Mouse (Mus musculus) midbrain, embryonic 16.5 days (tissue): Measurements from ENCODE around the gene Slc22a5. TPM values are rescaled to one million over a fixed set of nuclear protein-coding genes. Genes with fewer than 3 reads are reported as not detected.

ENCODE experiments used
- ATAC-seq: fragments of 200-750 bp; cut with Nextera tagmentation; 2 replicates; pipeline ENCODE4 v1.8.0; 2017; ENCODE audit warnings: moderate TSS enrichment
- H3K27ac ChIP-seq: fragments of 300-500 bp; sonication (generic); 2 replicates; pipeline ENCODE4 v1.5.1; 2014; ENCODE audit warnings: mild to moderate bottlenecking, low read length, mixed read lengths
- H3K27me3 ChIP-seq: fragments of 300-500 bp; sonication (generic); 2 replicates; pipeline ENCODE4 v1.6.1; 2014; ENCODE audit warnings: low read depth, low read length, mixed read lengths; ENCODE audit not compliant: control insufficient read depth, insufficient read depth
- H3K36me3 ChIP-seq: fragments of 300-500 bp; sonication (generic); 2 replicates; pipeline ENCODE4 v1.6.1; 2014; ENCODE audit warnings: mild to moderate bottlenecking, low read length, moderate library complexity, mixed read lengths; ENCODE audit not compliant: control insufficient read depth, insufficient read depth
- H3K4me1 ChIP-seq: fragments of 300-500 bp; sonication (generic); 2 replicates; pipeline ENCODE4 v1.6.1; 2014; ENCODE audit warnings: mild to moderate bottlenecking, low read length, mixed read lengths; ENCODE audit not compliant: control insufficient read depth, insufficient read depth
- H3K4me2 ChIP-seq: fragments of 300-500 bp; sonication (generic); 2 replicates; pipeline ENCODE4 v1.6.1; 2014; ENCODE audit warnings: mild to moderate bottlenecking, low read length, mixed read lengths
- H3K4me3 ChIP-seq: fragments of 300-500 bp; sonication (generic); 2 replicates; pipeline ENCODE4 v1.5.1; 2014; ENCODE audit warnings: low read depth, mild to moderate bottlenecking, low read length, moderate library complexity, mixed read lengths
- H3K9ac ChIP-seq: fragments of 300-500 bp; sonication (generic); 2 replicates; pipeline ENCODE4 v1.6.1; 2014; ENCODE audit warnings: low read depth, low read length, mixed read lengths
- H3K9me3 ChIP-seq: fragments of 300-500 bp; sonication (generic); replicated peaks from 2 replicates; pipeline ENCODE4 v1.6.1; 2014; ENCODE audit warnings: mild to moderate bottlenecking, low read length, mixed read lengths; ENCODE audit not compliant: control insufficient read depth, poor library complexity, severe bottlenecking
- WGBS: fragments of 180-500 bp; shearing (Covaris S2); extraction: QIAGEN DNeasy Blood & Tissue Kit; methylation state at CpG from one replicate; pipeline ENCODE4 v1.1.7; 2014; 5-methylcytosine and 5-hydroxymethylcytosine counted together
- polyA plus RNA-seq: library from polyadenylated mRNA; unstranded; fragments of >200 nt; fragmentation: Nextera tagmentation; extraction: Ambion mirVana; gene quantifications from 2 replicates; pipeline ENCODE4 v1.2.1, GENCODE M21; 2015

Gene Slc22a5
- polyA plus RNA-seq, 1 experiment from 2014 or later, result 11.0 TPM

- Histone ChIP-seq H3K9ac (no peak overlapping the region), H3K4me2 (no peak overlapping the region), H3K27me3 (no peaks in the 10 kb centered on the region), H3K9me3 (no peaks in the 10 kb centered on the region; the same call in 1 of the 2 replicates), H3K36me3 (no peaks in the 10 kb centered on the region), H3K27ac (no peak overlapping the region), H3K4me1 (no peaks in the 10 kb centered on the region), H3K4me3 (no peak overlapping the region)
- ATAC-seq, result no peak
- WGBS, result 96% methylated on average over 8 of the region's 8 CpGs
Observed at GRCm38 (mm10) chr11:53908686-53909085, 17.2 kb upstream of the Slc22a5 start.

GRCm38 (mm10) chr11:53904534-53904925, 13.1 kb upstream of the Slc22a5 start:
- Histone ChIP-seq H3K27ac (no peak overlapping the region), H3K4me3 (no peak overlapping the region), H3K27me3 (no peaks in the 10 kb centered on the region), H3K4me1 (no peaks in the 10 kb centered on the region), H3K9me3 (no peaks in the 10 kb centered on the region; the same call in 1 of the 2 replicates), H3K4me2 (no peak overlapping the region), H3K36me3 (no peaks in the 10 kb centered on the region), H3K9ac (no peak overlapping the region)
- no peak for ATAC-seq
- 72% methylated on average over 9 of the region's 9 CpGs for WGBS

GRCm38 (mm10) chr11:53903781-53904533, 12.5 kb upstream of the Slc22a5 start:
- 53% methylated on average over 16 of the region's 16 CpGs for WGBS
- no peak for ATAC-seq

GRCm38 (mm10) chr11:53902741-53903140, 11.3 kb upstream of the Slc22a5 start:
- ATAC-seq, result no peak
- H3K9ac ChIP-seq, result no peak overlapping the region
- 92% methylated on average over 14 of the region's 14 CpGs for WGBS
- no peak overlapping the region for H3K4me3 ChIP-seq
- no peak overlapping the region for H3K4me2 ChIP-seq
- no peak overlapping the region for H3K27ac ChIP-seq
- no peaks in the 10 kb centered on the region for H3K4me1 ChIP-seq
- H3K27me3 ChIP-seq, result no peaks in the 10 kb centered on the region
- H3K36me3 ChIP-seq, result no peaks in the 10 kb centered on the region
- H3K9me3 ChIP-seq, result no peaks in the 10 kb centered on the region; the same call in 1 of the 2 replicates

More at GRCm38 (mm10) chr11:53903781-53904533, 12.5 kb upstream of the Slc22a5 start:
- H3K4me2 ChIP-seq, result no peak overlapping the region
- no peaks in the 10 kb centered on the region for H3K27me3 ChIP-seq
- no peak overlapping the region for H3K27ac ChIP-seq
- H3K9ac ChIP-seq, result no peak overlapping the region
- H3K36me3 ChIP-seq, result no peaks in the 10 kb centered on the region
- H3K9me3 ChIP-seq, result no peaks in the 10 kb centered on the region; the same call in 1 of the 2 replicates
- no peak overlapping the region for H3K4me3 ChIP-seq
- no peaks in the 10 kb centered on the region for H3K4me1 ChIP-seq

- Histone ChIP-seq H3K4me3 (no peak overlapping the region), H3K9ac (no peak overlapping the region)
- ATAC-seq, result no peak
Observed at GRCm38 (mm10) chr11:53900991-53901390, 9.5 kb upstream of the Slc22a5 start.

GRCm38 (mm10) chr11:53899981-53900380, 8.5 kb upstream of the Slc22a5 start:
- Histone ChIP-seq H3K9me3 (no peaks in the 10 kb centered on the region), H3K27ac (no peak overlapping the region), H3K36me3 (no peaks in the 10 kb centered on the region), H3K4me1 (no peaks in the 10 kb centered on the region), H3K27me3 (no peaks in the 10 kb centered on the region), H3K4me2 (no peak overlapping the region), H3K4me3 (no peak overlapping the region), H3K9ac (no peak overlapping the region)
- 88% methylated on average over 6 of the region's 6 CpGs for WGBS
- no peak for ATAC-seq

More at GRCm38 (mm10) chr11:53900991-53901390, 9.5 kb upstream of the Slc22a5 start:
- Histone ChIP-seq H3K36me3 (no peaks in the 10 kb centered on the region), H3K4me2 (no peak overlapping the region), H3K4me1 (no peaks in the 10 kb centered on the region), H3K27ac (no peak overlapping the region), H3K27me3 (no peaks in the 10 kb centered on the region), H3K9me3 (no peaks in the 10 kb centered on the region)
- WGBS, result 57% methylated on average over 1 of the region's 1 CpGs

- WGBS, result 68% methylated on average over 3 of the region's 3 CpGs
- Histone ChIP-seq H3K4me2 (no peak overlapping the region), H3K4me1 (no peaks in the 10 kb centered on the region), H3K36me3 (no peaks in the 10 kb centered on the region), H3K27me3 (no peaks in the 10 kb centered on the region), H3K9ac (no peak overlapping the region), H3K9me3 (no peaks in the 10 kb centered on the region), H3K4me3 (no peak overlapping the region), H3K27ac (no peak overlapping the region)
- ATAC-seq, result no peak
Observed at GRCm38 (mm10) chr11:53899004-53899403, 7.5 kb upstream of the Slc22a5 start.

- WGBS, result 65% methylated on average over 6 of the region's 6 CpGs
- H3K4me1 ChIP-seq, result no peaks in the 10 kb centered on the region
Observed at GRCm38 (mm10) chr11:53896935-53897334, 5.5 kb upstream of the Slc22a5 start.

GRCm38 (mm10) chr11:53893451-53893850, 2.0 kb upstream of the Slc22a5 start:
- Histone ChIP-seq H3K9me3 (no peaks in the 10 kb centered on the region), H3K4me3 (no peak overlapping the region), H3K27me3 (no peaks in the 10 kb centered on the region), H3K4me2 (no peak overlapping the region), H3K4me1 (peaks cover 19% of the 10 kb centered on the region), H3K36me3 (no peaks in the 10 kb centered on the region), H3K27ac (no peak overlapping the region), H3K9ac (no peak overlapping the region)
- no peak for ATAC-seq
- WGBS, result 64% methylated on average over 2 of the region's 2 CpGs

More at GRCm38 (mm10) chr11:53896935-53897334, 5.5 kb upstream of the Slc22a5 start:
- no peak overlapping the region for H3K9ac ChIP-seq
- no peaks in the 10 kb centered on the region for H3K36me3 ChIP-seq
- H3K27ac ChIP-seq, result no peak overlapping the region
- H3K4me2 ChIP-seq, result no peak overlapping the region
- no peak overlapping the region for H3K4me3 ChIP-seq
- ATAC-seq, result no peak
- no peaks in the 10 kb centered on the region for H3K9me3 ChIP-seq
- H3K27me3 ChIP-seq, result no peaks in the 10 kb centered on the region
